Mouse (Mus musculus) lung, postnatal 4 days (tissue): Measurements from ENCODE around the gene Bend4.
A peak's percentile ranks its signal among the peaks of the same experiment; 100 is the strongest.

ENCODE experiments used
- DNase-seq, 2 experiments: peaks; one replicate each; pipeline ENCODE4 v3.0.0; 2021

The Bend4 gene

GRCm38 (mm10) chr5:67427443-67428360 lies at the start of gene Bend4:
Gene Bend4 (minus strand): TSS chr5:67428310.
- DNase-seq: peak; percentile 80 to 87

GRCm38 (mm10) chr5:67473723-67474122 lies 45.6 kb upstream of the Bend4 start:
- DNase-seq: peak; percentile 54 to 57

GRCm38 (mm10) chr5:67473094-67473493 lies 45.0 kb upstream of the Bend4 start:
- peak in 1 of 2 experiments; percentile 23 for DNase-seq

GRCm38 (mm10) chr5:67466866-67467530 lies 38.9 kb upstream of the Bend4 start:
- DNase-seq: no peak

GRCm38 (mm10) chr5:67464899-67465298 lies 36.8 kb upstream of the Bend4 start:
- no peak for DNase-seq

- no peak for DNase-seq
Measured at GRCm38 (mm10) chr5:67463636-67464035, 35.5 kb upstream of the Bend4 start.

GRCm38 (mm10) chr5:67462331-67462730 lies 34.2 kb upstream of the Bend4 start:
- DNase-seq: no peak

GRCm38 (mm10) chr5:67456841-67457240 lies 28.7 kb upstream of the Bend4 start:
- no peak for DNase-seq

- no peak for DNase-seq
Measured at GRCm38 (mm10) chr5:67454282-67454681, 26.2 kb upstream of the Bend4 start.

- DNase-seq: no peak
Measured at GRCm38 (mm10) chr5:67449957-67450630, 22.0 kb upstream of the Bend4 start.

GRCm38 (mm10) chr5:67446526-67446925 lies 18.4 kb upstream of the Bend4 start:
- DNase-seq: no peak

GRCm38 (mm10) chr5:67444217-67445050 lies 16.3 kb upstream of the Bend4 start:
- no peak for DNase-seq

- DNase-seq: no peak
Measured at GRCm38 (mm10) chr5:67442813-67443450, 14.8 kb upstream of the Bend4 start.

- DNase-seq: no peak
Measured at GRCm38 (mm10) chr5:67440563-67440962, 12.5 kb upstream of the Bend4 start.

- DNase-seq: peak in 1 of 2 experiments; percentile 7
Measured at GRCm38 (mm10) chr5:67437403-67437802, 9.3 kb upstream of the Bend4 start.

GRCm38 (mm10) chr5:67426478-67427442 lies 1.4 kb downstream of the Bend4 start:
- peak; percentile 42 to 48 for DNase-seq

GRCm38 (mm10) chr5:67426011-67426410 lies 2.1 kb downstream of the Bend4 start:
- no peak for DNase-seq

- no peak for DNase-seq
Measured at GRCm38 (mm10) chr5:67424636-67425035, 3.5 kb downstream of the Bend4 start.

- no peak for DNase-seq
Measured at GRCm38 (mm10) chr5:67423963-67424362, 4.1 kb downstream of the Bend4 start.

GRCm38 (mm10) chr5:67423326-67423725 lies 4.8 kb downstream of the Bend4 start:
- no peak for DNase-seq

GRCm38 (mm10) chr5:67419407-67419806 lies 8.7 kb downstream of the Bend4 start:
- no peak for DNase-seq
